Mouse (Mus musculus): Measurements from ENCODE around the gene Retreg2.

Retreg2 gene

DNA sequence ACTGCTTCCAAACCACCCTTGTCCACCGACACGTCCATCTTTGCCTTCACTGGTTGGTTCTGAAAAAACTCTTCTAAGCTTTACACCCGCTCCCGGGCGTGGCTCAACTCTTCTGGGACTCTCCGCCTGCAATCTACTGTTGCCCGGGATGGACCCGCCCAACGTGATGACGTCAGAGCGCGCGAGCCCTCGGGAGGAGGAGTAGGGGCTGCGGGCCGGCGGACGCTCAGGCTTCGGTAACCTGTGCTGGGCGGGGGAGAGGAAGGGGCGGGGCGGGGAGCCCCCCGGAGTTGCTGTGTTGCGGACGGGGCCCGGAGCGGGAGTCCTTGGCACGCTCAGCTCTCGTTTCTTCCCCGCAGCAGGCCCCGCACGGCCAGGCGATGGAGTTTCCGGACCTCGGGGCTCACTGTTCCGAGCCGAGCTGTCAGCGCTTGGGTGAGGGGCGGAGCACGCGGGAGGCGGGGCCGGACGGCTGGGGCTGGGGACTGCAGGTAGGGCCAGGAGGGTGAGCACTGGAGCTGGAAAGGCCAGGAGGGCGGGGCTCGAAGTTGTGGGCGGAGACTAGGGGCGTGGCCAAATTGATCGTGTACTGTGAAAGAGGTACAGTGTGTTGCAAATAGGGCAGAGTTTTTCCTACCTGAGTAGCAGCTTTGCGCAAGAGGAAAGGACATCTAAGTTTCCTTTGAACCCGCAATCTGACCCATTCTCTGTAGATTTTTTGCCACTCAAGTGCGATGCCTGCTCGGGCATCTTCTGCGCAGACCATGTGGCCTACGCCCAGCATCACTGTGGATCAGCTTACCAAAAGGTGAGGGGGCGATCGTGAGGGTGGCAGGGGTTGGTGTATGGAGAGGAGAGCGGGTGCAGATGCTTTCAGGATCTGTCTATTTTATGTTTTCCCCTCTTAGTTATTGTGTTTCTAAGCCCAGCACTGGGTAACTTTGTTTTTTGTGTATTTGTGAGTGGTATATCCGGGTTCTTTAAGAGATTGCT is 26.2 kb downstream of the Retreg2 start, which contains the start of gene Zfand2b:
TSS of gene Zfand2b (plus strand) at position 175 of the 993 bp plus-strand sequence.
- DNase-seq (ENCODE audit: low spot score in 2 of 2) = peak; percentile 98 to 99

DNA sequence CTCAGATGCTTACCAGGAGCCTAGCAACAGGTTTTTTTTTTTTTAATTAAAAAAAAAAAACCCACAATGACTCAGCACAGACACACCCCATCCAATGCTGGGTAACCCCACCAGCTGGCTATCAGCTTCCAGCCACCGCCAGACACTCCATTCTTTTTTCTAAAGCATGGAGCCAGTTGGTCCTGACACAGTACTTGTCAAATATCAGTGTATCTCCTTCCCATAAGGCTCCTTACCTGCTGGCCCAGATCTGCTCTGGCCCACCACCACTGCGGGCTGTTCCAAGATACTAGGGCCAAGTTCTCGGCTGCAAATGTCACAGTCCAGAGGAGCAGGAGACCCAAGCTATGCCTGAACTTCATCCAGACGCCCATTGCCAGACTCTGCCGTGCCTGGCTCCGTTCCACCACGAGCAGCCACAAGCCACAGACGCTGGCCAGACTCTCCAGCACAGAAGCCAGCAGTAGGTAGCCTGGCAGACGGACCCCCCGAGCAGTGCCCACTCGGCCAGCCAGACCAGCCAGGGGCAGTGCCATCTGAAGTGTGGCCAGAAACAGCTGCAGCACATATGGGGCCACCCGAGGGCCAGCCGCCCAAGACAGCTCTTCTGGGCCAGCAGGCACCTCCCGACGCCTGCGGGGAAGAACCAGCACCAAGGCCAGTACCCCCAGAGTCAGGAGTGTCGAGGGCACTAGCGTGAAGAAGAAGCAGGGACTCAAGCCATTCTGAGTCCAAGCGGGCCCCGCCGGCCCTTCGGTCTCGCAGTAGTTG is 36.9 kb downstream of the Retreg2 start:
- peak in 1 of 2 experiments; percentile 63 for DNase-seq (ENCODE audit: low spot score in 2 of 2)

DNA sequence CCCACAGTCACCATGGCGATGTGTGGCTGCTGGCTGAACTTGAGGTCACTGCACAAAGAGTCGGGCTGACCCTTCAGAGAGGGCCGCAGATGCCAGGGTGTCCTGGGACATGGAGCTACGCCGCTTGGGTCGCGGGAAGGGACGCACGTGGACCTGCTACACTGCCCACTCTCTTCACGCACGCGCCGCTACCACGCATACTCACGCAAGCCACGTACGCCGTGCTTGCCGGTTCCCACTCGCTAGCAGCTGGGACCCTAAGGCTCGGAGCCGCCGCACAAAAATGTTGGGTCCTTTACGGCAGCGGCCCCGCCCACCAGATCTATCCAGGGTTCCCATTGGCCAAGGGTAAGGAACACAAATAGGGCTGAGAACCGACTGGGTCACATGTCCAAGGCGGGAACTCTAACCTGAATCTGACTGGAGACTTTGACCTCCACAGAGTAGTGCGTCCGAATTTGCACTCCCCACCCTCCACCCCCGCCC is 37.6 kb downstream of the Retreg2 start, which contains the start of gene Abcb6:
TSS of gene Abcb6 (minus strand) at position 288 of the 486 bp plus-strand sequence.
- DNase-seq (ENCODE audit: low spot score in 2 of 2) = peak; percentile 91 to 94

DNA sequence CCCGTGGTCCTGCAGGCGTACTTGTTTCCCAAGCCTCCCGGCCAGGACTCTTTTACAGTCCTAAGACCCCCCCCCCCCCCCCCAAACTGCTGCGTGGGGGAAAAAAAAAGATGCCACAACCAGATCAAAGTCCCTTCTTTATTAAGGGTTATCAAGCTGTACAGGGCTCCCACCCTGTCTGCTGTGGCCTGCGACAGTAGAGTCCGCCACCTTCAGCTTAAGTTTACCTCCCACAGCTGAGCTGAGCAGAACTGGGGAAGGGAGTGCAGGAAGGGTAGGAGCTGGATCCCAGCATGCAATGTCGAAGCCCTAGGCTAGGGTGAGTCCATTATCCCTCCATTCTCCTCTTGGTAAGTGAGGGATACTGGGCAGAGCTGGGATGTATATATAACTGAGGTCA is 38.2 kb downstream of the Retreg2 start:
- peak in 1 of 2 experiments; percentile 63 for DNase-seq (ENCODE audit: low spot score in 2 of 2)

DNA sequence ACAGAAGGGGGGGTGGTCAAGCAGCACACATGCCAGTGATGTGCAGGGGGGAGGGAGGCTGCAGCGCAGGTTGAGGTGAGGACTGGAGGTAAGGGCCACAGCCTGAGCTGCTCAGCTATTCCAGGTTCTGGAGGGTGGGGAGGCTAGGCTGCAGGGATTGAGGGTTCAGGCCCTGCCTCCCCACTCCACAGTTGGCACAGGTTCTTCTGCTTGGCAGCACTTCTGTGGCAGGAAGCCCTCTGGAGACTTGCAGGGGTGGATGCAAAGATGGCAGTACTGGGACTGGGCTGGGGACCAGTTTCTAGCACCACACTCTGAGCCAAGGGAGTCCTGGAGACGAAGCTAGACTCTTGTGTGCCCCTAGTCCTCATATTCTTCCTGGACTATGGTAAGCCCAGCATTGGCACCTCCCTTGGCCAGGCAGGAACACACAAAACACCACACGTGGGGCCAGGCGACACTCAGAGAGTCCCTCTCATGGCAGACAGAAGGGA is 38.8 kb downstream of the Retreg2 start:
- peak in 1 of 2 experiments; percentile 61 for DNase-seq (ENCODE audit: low spot score in 2 of 2)

DNA sequence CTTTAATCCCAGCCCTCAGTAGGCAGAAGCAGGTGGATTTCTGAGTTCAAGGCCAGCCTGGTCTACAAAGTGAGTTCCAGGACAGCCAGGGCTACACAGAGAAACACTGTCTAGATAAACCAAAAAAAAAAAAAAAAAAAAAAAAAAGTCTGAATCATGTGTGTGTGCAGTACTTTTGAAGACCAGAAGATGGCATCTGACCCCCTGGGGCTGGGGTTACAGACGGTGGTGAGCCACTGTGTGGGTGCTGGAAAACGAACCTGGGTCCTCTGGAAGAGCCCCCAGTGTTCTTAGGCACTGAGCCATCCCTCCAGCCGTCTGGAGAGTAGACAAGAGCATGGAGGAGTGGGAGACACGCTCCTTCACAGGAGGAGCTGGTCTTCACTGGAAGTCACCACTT is 39.6 kb downstream of the Retreg2 start:
- peak in 1 of 2 experiments; percentile 60 for DNase-seq (ENCODE audit: low spot score in 2 of 2)

DNA sequence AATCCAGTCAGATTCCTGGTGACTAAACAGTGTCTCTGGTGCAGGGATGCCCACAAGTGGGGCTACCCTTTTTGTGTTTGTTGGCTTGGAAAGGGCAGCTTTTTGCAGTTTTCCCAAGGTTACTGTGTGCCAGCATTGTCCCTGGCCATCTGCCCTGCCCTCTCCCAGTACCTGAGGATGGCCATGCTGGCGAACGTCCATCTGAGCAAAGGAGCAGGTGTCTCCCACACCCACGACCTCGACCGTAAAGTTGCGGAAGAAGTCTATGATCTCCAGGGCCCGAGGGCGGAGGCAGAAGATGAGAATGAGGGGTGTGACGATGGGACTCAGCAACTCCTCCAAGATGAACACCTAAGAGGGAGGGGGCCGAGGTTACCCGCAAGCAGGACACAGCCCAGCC is 42.9 kb downstream of the Retreg2 start:
- DNase-seq (ENCODE audit: low spot score in 2 of 2) = no peak

DNA sequence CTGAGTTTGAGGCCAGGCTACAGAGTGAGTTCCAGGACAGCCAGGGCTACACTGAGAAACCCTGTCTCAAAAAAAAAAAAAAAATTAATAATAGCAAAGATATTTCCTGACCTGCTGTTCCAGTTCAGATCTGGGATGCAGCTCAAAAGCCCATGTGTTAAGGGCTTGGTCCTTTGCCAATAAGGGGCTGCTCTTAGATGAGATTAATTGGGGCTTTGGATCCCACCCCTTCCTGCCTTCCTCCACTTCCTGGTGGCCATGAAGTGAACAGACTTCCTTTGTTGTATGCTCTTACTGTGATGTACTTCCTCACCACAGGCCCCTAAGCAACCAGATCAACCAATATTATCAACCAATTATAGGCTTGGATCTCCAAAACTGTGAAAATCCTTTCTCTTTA is 44.5 kb downstream of the Retreg2 start:
- DNase-seq (ENCODE audit: low spot score in 2 of 2) = no peak

DNA sequence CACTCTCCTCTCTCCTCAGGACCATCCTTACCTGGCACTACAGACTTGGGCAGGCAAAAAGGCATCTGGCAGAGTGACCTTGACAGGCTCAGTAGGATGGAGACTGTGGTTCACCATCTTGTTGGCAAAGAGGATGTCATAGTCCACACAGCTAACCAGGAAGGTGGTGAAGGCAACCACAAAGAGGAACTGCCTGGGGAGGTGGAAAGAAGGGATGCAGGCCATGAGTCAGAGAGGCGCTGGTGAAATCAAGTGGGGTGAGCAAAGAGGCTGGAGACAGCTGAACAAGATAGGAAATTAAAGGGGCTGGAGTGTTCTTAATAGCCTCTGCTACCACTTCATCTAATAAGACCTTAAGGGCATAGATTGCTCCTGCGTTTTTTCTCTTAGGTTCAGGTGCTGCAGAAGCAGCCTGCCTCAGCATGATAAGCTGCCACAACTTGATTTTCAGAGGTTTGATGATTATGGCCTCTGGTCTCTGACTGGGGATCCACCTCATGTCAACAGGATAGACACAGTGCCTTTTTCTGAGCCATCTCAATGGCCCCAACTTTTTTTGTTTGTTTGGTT is 45.4 kb downstream of the Retreg2 start:
- no peak for DNase-seq (ENCODE audit: low spot score in 2 of 2)

DNA sequence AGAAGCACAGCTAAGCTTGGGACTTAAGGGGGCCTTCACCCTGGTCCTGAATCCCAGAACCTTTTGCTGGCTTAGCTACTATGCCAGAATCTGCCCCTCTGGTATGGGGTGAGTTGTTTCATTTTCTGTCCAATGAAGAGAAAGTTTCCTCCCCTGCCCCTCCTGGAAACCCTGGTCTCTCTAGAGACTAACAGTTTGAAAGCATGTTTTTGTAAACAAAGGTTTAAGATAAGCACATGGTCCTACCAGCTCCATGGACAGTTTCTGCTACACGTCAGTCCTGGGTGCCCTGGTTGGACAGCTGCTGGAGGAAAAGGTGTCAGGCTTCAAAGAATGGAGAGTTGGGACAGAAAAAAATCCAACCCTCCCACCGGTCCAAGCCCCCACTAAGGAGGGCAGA is 48.0 kb downstream of the Retreg2 start:
- DNase-seq (ENCODE audit: low spot score in 2 of 2) = peak in 1 of 2 experiments; percentile 65

DNA sequence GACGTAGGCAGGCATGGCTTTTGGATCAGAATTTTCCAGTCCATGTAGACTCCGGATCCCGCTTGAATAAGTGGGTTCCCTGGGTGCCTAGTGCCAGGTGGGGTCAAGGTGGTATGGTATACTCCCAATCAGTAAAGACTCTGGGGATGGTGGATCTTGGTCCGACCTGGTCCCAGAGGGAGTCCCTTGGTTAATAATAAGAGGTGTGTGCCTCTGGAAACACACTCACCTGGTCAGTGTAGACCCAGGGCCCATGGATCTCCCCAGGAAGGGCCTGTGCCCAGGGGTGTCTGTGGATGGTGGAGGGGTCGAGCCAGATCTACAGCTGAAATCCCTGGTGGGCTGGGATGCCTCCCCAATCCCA is 48.7 kb downstream of the Retreg2 start:
- no peak for DNase-seq (ENCODE audit: low spot score in 2 of 2)

DNA sequence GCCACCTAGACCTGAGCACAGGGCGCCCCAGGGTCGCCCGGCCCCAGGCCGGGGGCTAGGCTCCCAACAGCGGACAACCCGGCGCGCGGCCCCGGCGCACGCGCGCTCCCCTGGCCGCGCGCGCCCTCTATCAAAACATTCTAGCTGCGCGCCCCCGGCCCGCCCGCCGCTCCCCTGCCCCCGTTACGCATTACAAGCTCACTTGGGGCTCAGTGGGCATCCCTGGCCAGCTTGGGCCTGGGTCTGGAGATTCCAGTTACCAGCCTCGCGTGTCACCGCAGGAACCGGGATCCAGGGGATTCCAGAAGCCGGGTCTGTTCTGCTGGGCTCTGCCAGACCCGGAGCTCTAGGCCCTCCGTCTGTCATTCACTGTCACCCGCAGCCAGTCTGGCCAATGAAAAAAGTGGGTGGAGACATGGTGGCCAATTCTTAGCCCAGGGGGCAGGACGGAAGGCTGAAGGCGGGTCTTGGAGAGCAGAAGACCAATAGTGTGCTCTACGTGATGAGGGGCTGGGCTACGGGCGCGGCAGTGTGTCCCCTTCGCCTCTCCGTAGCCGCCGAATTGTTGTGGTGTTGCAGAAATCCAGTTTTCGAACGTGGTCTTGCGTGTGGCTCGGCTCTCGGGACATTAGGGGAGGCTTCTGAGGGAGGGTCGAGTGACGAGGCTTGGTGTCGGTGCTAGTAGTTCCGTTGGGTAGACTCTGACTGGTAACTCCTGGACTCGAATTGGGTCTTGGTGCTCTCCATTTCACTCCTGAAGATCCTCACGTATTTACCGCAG is 49.2 kb downstream of the Retreg2 start, which contains the start of the genes Ankzf1 and Atg9a:
TSS of gene Ankzf1 (plus strand) at position 530 of the 781 bp plus-strand sequence.
TSS of gene Atg9a (minus strand) at position 575 of the 781 bp plus-strand sequence.
- peak; percentile 94 for DNase-seq (ENCODE audit: low spot score in 2 of 2)

DNA sequence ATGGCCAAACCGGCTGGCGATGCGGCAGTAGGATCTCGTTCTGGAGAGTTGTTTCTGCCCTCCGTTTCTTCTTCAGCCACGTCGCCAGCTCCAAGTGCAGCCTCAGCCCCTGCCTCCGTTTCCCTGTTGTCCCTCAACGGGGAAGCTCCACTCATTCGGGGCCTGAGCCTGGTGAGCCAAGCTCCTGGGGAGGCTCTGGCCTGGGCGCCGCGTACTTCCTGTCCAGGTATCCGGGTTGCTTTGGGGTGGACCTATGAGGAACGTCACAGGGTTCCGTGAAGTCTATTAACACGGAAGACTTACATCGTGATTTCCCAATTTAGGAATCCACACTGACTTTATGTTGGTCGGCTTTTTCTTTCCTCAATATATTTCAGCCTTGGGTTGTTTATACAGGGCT is 49.9 kb downstream of the Retreg2 start:
- DNase-seq (ENCODE audit: low spot score in 2 of 2) = peak; percentile 45 to 73
